Mouse (Mus musculus): ENCODE measurements at regions not wholly inside any gene's neighbourhood (a gene's known extent, or its start where the extent isn't known, plus 50 kb on each side); places are given as distances from the start of the nearest gene placed in this dataset.

DNA sequence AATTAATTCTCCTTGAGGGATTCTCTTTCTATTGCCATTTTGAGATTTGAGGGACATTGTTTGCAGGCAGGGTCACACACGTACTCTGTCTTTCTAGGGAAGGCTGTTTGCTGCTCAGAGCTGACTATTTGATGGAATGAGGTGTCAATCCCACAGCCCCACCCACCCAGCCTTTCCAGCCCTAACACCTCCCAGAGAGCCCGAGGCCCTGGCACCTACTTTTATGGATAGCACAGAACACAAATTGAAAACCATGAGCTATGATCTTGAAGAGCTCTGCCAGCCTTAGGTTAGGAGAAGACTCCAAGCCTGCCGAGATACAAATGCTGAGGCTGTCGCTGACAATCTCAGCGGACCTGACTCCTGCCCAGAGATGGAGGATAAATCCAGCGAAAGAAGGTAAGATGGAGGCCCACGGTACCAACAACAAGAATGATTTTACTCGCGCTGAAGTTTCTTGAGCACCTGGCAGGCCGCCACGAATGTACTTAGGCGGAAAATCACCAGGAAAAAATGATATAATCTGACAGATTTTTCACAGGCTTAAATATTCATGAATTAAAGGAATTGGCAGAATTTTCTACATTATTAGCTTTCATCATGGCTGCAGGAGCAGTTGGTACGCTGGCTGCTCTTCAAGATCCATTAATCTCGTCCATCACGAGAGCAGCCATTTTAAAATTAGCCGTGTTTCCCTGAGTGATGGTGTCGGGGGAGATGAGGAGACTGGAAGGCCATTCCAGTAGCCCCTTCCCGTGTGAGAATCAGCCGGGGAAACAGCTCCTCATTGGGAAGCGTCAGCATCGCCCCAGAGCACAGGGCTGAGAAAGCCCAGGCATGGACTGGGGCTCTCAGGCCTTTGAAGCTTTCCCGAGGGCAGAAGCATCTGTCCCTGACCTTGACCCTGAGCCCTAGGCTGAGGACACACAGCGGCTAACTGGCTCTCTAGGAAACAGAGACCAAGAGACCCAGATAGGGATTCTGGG is 238.4 kb downstream of the Uaca start:
- TF ChIP-seq CTCF (IDR thresholded peaks at IDR 0.05; ENCODE audit: low read depth, low read length): no peak
- TF ChIP-seq POLR2A (IDR thresholded peaks at IDR 0.05; ENCODE audit: borderline replicate concordance, low read depth, low read length): no peak

Data from bone marrow macrophage, adult 2 months (primary cell).